Mouse (Mus musculus) E14TG2a.4 (cell line): ENCODE results near the gene Dnase1l3.

ENCODE experiments used
- CTCF ChIP-seq: conservative IDR thresholded peaks from 2 replicates; pipeline ENCODE4 v1.5.1; 2014; ENCODE audit warnings: low read length
- NANOG ChIP-seq: IDR thresholded peaks from 2 replicates; pipeline ENCODE4 v1.6.1; 2014; ENCODE audit warnings: borderline replicate concordance, low read length, mixed read lengths
- POU5F1 ChIP-seq: IDR thresholded peaks from 2 replicates; pipeline ENCODE4 v1.6.1; 2014; ENCODE audit warnings: low read length, borderline replicate concordance

DNA sequence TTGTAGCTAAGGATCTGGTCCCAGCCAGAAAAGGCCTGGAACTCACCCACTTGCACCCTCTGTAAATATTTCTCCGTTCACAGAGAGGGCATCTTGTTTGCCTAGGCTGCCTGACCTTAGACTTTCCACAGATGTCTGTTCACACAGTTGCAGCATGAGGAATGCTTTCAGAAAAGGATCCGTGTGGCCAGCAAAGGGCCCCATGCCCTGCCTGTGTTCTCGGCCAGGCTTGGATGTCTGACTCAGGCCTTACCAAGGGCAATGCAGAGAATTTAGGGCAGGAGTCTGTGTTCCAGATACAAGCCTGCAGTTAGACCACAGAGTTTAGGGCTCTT, 50.6 kb downstream of the Dnase1l3 start:
- no peak for TF ChIP-seq CTCF
- TF ChIP-seq NANOG, result no peak
- TF ChIP-seq POU5F1, result no peak
